ENCODE assay signal across 8 mouse cellular contexts in genomic region chr2:91079026-91079384, GRCm38 (mm10). TPM values are rescaled to one million over a fixed set of nuclear protein-coding genes. Genes with fewer than 3 reads are reported as not detected.
DNase-seq lines count a peak whose midpoint lies in the region; ATAC-seq and TF ChIP-seq lines count a peak whose summit lies in the region.

No protein-coding gene starts in this region.

- ATAC-seq in embryonic facial prominence, embryonic 12.5 days (ENCODE audit: insufficient number of reproducible peaks, insufficient read depth, low FRiP score, low TSS enrichment) = no peak
- no peak for ATAC-seq in hindbrain, postnatal 0 days
- ATAC-seq in megakaryocyte-erythroid progenitor cell, adult 5-6 weeks (replicated peaks; ENCODE audit: low FRiP score, low TSS enrichment, poor library complexity, severe bottlenecking) = no peak

- TF ChIP-seq CTCF in layer of hippocampus, adult 2 months (conservative IDR thresholded peaks at IDR 0.05) = no peak
- TF ChIP-seq CTCF in hindbrain, postnatal 0 days (IDR thresholded peaks at IDR 0.05; ENCODE audit: low read depth) = no peak

- no peaks in the 10 kb centered on the region for H3K36me3 ChIP-seq in embryonic facial prominence, embryonic 12.5 days
- H3K36me3 ChIP-seq in hindbrain, postnatal 0 days (ENCODE audit: insufficient read depth, low read length) = no peaks in the 10 kb centered on the region
- H3K36me3 ChIP-seq in myocyte (ENCODE audit: control insufficient read depth, insufficient read depth) = no peaks in the 10 kb centered on the region

- 25% methylated on average over 5 of the region's 5 CpGs for WGBS in embryonic facial prominence, embryonic 12.5 days
- 27% methylated on average over 5 of the region's 5 CpGs for WGBS in hindbrain, postnatal 0 days

- no peak overlapping the region for H3K27ac ChIP-seq in layer of hippocampus, adult 2 months
- H3K27ac ChIP-seq in embryonic facial prominence, embryonic 12.5 days = no peak overlapping the region
- peak overlapping the region; percentile 41 for H3K27ac ChIP-seq in hindbrain, postnatal 0 days

- H3K27me3 ChIP-seq in embryonic facial prominence, embryonic 12.5 days = no peaks in the 10 kb centered on the region
- no peaks in the 10 kb centered on the region for H3K27me3 ChIP-seq in hindbrain, postnatal 0 days (ENCODE audit: insufficient read depth, low read length)
- no peaks in the 10 kb centered on the region for H3K27me3 ChIP-seq in myocyte (ENCODE audit: control insufficient read depth, insufficient read depth, insufficient read length)

- no peaks in the 10 kb centered on the region for H3K9me3 ChIP-seq in embryonic facial prominence, embryonic 12.5 days
- H3K9me3 ChIP-seq in hindbrain, postnatal 0 days (ENCODE audit: low read length) = no peaks in the 10 kb centered on the region

- DNase-seq in layer of hippocampus, adult 2 months (ENCODE audit: low spot score in 2 of 2) = no peak
- DNase-seq in layer of hippocampus, postnatal 25 days (ENCODE audit: extremely low spot score in 1 of 2, low spot score in 1 of 2) = no peak
- peak; percentile 15 for DNase-seq in hindbrain, postnatal 0 days (ENCODE audit: low spot score)
- no peak for DNase-seq in cerebellum, adult 11-12 months
- no peak for DNase-seq in cerebellum, postnatal 10 days

- H3K4me2 ChIP-seq in embryonic facial prominence, embryonic 12.5 days (replicated peaks) = peak overlapping the region; percentile 99
- peak overlapping the region; percentile 91 for H3K4me2 ChIP-seq in hindbrain, postnatal 0 days (ENCODE audit: low read depth, low read length)
- peak overlapping the region; percentile 34 for H3K4me2 ChIP-seq in myocyte (ENCODE audit: low read depth)

- peak overlapping the region; percentile 78 for H3K9ac ChIP-seq in embryonic facial prominence, embryonic 12.5 days
- H3K9ac ChIP-seq in hindbrain, postnatal 0 days (replicated peaks; ENCODE audit: low read length) = peak overlapping the region; percentile 64

- peak overlapping the region; percentile 46 for H3K4me3 ChIP-seq in layer of hippocampus, adult 2 months
- H3K4me3 ChIP-seq in embryonic facial prominence, embryonic 12.5 days = peak overlapping the region; percentile 55
- peak overlapping the region; percentile 49 for H3K4me3 ChIP-seq in hindbrain, postnatal 0 days (ENCODE audit: low read length)
- no peak overlapping the region for H3K4me3 ChIP-seq in myocyte

- H3ac ChIP-seq in myocyte (ENCODE audit: control insufficient read depth, insufficient read length) = no peak overlapping the region

- no peaks in the 10 kb centered on the region for H3K79me2 ChIP-seq in myocyte (ENCODE audit: control insufficient read depth, insufficient read depth)

- TF ChIP-seq POLR2A in myocyte (IDR thresholded peaks at IDR 0.05; ENCODE audit: insufficient read length, low read depth) = no peak

- H3K4me1 ChIP-seq in embryonic facial prominence, embryonic 12.5 days = peaks cover 11% of the 10 kb centered on the region
- H3K4me1 ChIP-seq in hindbrain, postnatal 0 days (ENCODE audit: insufficient read depth, low read length) = no peaks in the 10 kb centered on the region

TF ChIP-seq in myocyte, 11 proteins besides CTCF, POLR2A, EP300 and RAD21:
- TF ChIP-seq POLR2AphosphoS2 (IDR thresholded peaks at IDR 0.05; ENCODE audit: insufficient read length, low read depth) (no peak), TCF3 (IDR thresholded peaks at IDR 0.05; ENCODE audit: insufficient read length, low read depth) (no peak), REST (IDR thresholded peaks at IDR 0.05; ENCODE audit: insufficient read depth, insufficient read length) (no peak), E2F4 (IDR thresholded peaks at IDR 0.05; ENCODE audit: insufficient read depth) (no peak), MYOD1 (IDR thresholded peaks at IDR 0.05; ENCODE audit: control insufficient read depth in 1 of 3, insufficient read length in 2 of 3, low read depth in 2 of 3) (no peak), CEBPB (IDR thresholded peaks at IDR 0.05; ENCODE audit: insufficient read depth, poor library complexity, severe bottlenecking) (no peak), MAX (IDR thresholded peaks at IDR 0.05; ENCODE audit: low read depth) (no peak), MYOG (IDR thresholded peaks at IDR 0.05; ENCODE audit: control insufficient read depth in 1 of 3, insufficient read depth in 1 of 3, insufficient read length in 2 of 3, low read depth in 2 of 3) (no peak), TCF12 (IDR thresholded peaks at IDR 0.05; ENCODE audit: insufficient read depth, poor library complexity, severe bottlenecking) (no peak), USF1 (IDR thresholded peaks at IDR 0.05; ENCODE audit: low read depth) (no peak), SRF (IDR thresholded peaks at IDR 0.05; ENCODE audit: control insufficient read depth, insufficient read length, low read depth) (no peak)
TF ChIP-seq in myocyte: peak in this region for 0.

RNA-seq across cellular contexts. Expression of gene Spi1, which starts 3.2 kb away (rescaled TPM):
- 1 to 10 TPM; 2.4 to 5.4 TPM for total RNA-seq in layer of hippocampus, adult 2 months (2021)
- total RNA-seq in layer of hippocampus, postnatal 25 days (2021) = 1 to 10 TPM; 3.6 to 3.8 TPM
- 4.0 and 4.9 TPM in 2 replicates for polyA plus RNA-seq in embryonic facial prominence, embryonic 12.5 days (2016; fragmentation: Nextera tagmentation; extraction: Ambion mirVana)
- total RNA-seq in hindbrain, postnatal 0 days (2014; rRNA removed) = 3.0 and 8.5 TPM in 2 replicates
- polyA plus RNA-seq in hindbrain, postnatal 0 days (2015; fragmentation: Nextera tagmentation; extraction: Ambion mirVana) = 4.5 and 4.9 TPM in 2 replicates
- polyA plus RNA-seq in myocyte (2012; fragmentation: generic; extraction: Trizol) = 0.04 TPM
- 5.9 and 10.4 TPM in 2 replicates for total RNA-seq in megakaryocyte-erythroid progenitor cell, adult 5-6 weeks (2014; fragmentation: Nextera tagmentation)
- total RNA-seq in megakaryocyte-erythroid progenitor cell, adult 5-6 weeks (2017) = 3.7 and 8.8 TPM in 2 replicates

RNA-seq across cellular contexts. Expression of gene Slc39a13, which starts 8.8 kb away (rescaled TPM):
- 10 to 100 TPM; 33.7 to 37.3 TPM for total RNA-seq in layer of hippocampus, adult 2 months (2021)
- total RNA-seq in layer of hippocampus, postnatal 25 days (2021) = 10 to 100 TPM; 23.3 to 31.2 TPM
- polyA plus RNA-seq in embryonic facial prominence, embryonic 12.5 days (2016; fragmentation: Nextera tagmentation; extraction: Ambion mirVana) = 41.9 and 44.9 TPM in 2 replicates
- 37.1 and 42.7 TPM in 2 replicates for total RNA-seq in hindbrain, postnatal 0 days (2014; rRNA removed)
- polyA plus RNA-seq in hindbrain, postnatal 0 days (2015; fragmentation: Nextera tagmentation; extraction: Ambion mirVana) = 22.6 and 24.4 TPM in 2 replicates
- polyA plus RNA-seq in myocyte (2012; fragmentation: generic; extraction: Trizol) = 41.1 TPM
- total RNA-seq in megakaryocyte-erythroid progenitor cell, adult 5-6 weeks (2014; fragmentation: Nextera tagmentation) = 18.9 and 21.3 TPM in 2 replicates
- total RNA-seq in megakaryocyte-erythroid progenitor cell, adult 5-6 weeks (2017) = 6.4 and 10.6 TPM in 2 replicates

RNA-seq across cellular contexts. Expression of gene Psmc3, which starts 25.2 kb away (rescaled TPM):
- total RNA-seq in layer of hippocampus, adult 2 months (2021) = 100 to 1,000 TPM; 203 to 215 TPM
- 100 to 1,000 TPM; 232 to 234 TPM for total RNA-seq in layer of hippocampus, postnatal 25 days (2021)
- 307 and 326 TPM in 2 replicates for polyA plus RNA-seq in embryonic facial prominence, embryonic 12.5 days (2016; fragmentation: Nextera tagmentation; extraction: Ambion mirVana)
- 154 and 160 TPM in 2 replicates for total RNA-seq in hindbrain, postnatal 0 days (2014; rRNA removed)
- polyA plus RNA-seq in hindbrain, postnatal 0 days (2015; fragmentation: Nextera tagmentation; extraction: Ambion mirVana) = 249 and 261 TPM in 2 replicates
- 688 TPM for polyA plus RNA-seq in myocyte (2012; fragmentation: generic; extraction: Trizol)
- total RNA-seq in megakaryocyte-erythroid progenitor cell, adult 5-6 weeks (2014; fragmentation: Nextera tagmentation) = 172 and 200 TPM in 2 replicates
- total RNA-seq in megakaryocyte-erythroid progenitor cell, adult 5-6 weeks (2017) = 297 and 355 TPM in 2 replicates

RNA-seq across cellular contexts. Expression of gene Mybpc3, which starts 38.9 kb away (rescaled TPM):
- total RNA-seq in layer of hippocampus, adult 2 months (2021) = under 1 TPM in 1 of 2 experiments, not detected in 1; 0.07 TPM
- total RNA-seq in layer of hippocampus, postnatal 25 days (2021) = under 1 TPM; 0.20 to 0.23 TPM
- 0.09 and 0.31 TPM in 2 replicates for polyA plus RNA-seq in embryonic facial prominence, embryonic 12.5 days (2016; fragmentation: Nextera tagmentation; extraction: Ambion mirVana)
- 0.25 and 0.37 TPM in 2 replicates for total RNA-seq in hindbrain, postnatal 0 days (2014; rRNA removed)
- polyA plus RNA-seq in hindbrain, postnatal 0 days (2015; fragmentation: Nextera tagmentation; extraction: Ambion mirVana) = 0.13 and 0.23 TPM in 2 replicates
- 0.05 TPM for polyA plus RNA-seq in myocyte (2012; fragmentation: generic; extraction: Trizol)
- not detected in 2 replicates for total RNA-seq in megakaryocyte-erythroid progenitor cell, adult 5-6 weeks (2014; fragmentation: Nextera tagmentation)
- total RNA-seq in megakaryocyte-erythroid progenitor cell, adult 5-6 weeks (2017) = 0.42 TPM in 1 of 2 replicates, not detected in the other

RNA-seq across cellular contexts. Expression of gene Rapsn, which starts 43.6 kb away (rescaled TPM):
- under 1 TPM in 1 of 2 experiments, not detected in 1; 0.31 TPM for total RNA-seq in layer of hippocampus, adult 2 months (2021)
- total RNA-seq in layer of hippocampus, postnatal 25 days (2021) = under 1 TPM in 1 of 2 experiments, not detected in 1; 0.59 TPM
- 6.6 and 8.3 TPM in 2 replicates for polyA plus RNA-seq in embryonic facial prominence, embryonic 12.5 days (2016; fragmentation: Nextera tagmentation; extraction: Ambion mirVana)
- total RNA-seq in hindbrain, postnatal 0 days (2014; rRNA removed) = 0.22 TPM in 1 of 2 replicates, not detected in the other
- polyA plus RNA-seq in hindbrain, postnatal 0 days (2015; fragmentation: Nextera tagmentation; extraction: Ambion mirVana) = 0.88 and 1.1 TPM in 2 replicates
- polyA plus RNA-seq in myocyte (2012; fragmentation: generic; extraction: Trizol) = 199 TPM
- total RNA-seq in megakaryocyte-erythroid progenitor cell, adult 5-6 weeks (2014; fragmentation: Nextera tagmentation) = not detected in 2 replicates
- total RNA-seq in megakaryocyte-erythroid progenitor cell, adult 5-6 weeks (2017) = 0.80 TPM in 1 of 2 replicates, not detected in the other

Comparison
In these comparisons a context has a peak if more than half of its experiments do, and no peak if none do; other contexts are left out.
1. H3K4me2 ChIP-seq: peak in every context shown above with its lines; median percentile 99 in embryonic facial prominence, embryonic 12.5 days; 91 in hindbrain, postnatal 0 days; 34 in myocyte.